Mouse (Mus musculus) CD8-positive naive resting alpha-beta T cell, adult 2 months (primary cell): ENCODE data around the gene Tsc22d3.

ENCODE experiments used
- DNase-seq, 2 experiments: peaks; one replicate each; pipeline ENCODE4 v3.0.0; 2022; ENCODE audit warnings: low read depth in 2 of 2, low spot score in 2 of 2

The Tsc22d3 gene

GRCm38 (mm10) chrX:140600410-140601109 is at the start of gene Tsc22d3:
TSS of gene Tsc22d3 (minus strand) at chrX:140600659.
- peak; percentile 48 to 59 for DNase-seq

- no peak for DNase-seq
Measured at GRCm38 (mm10) chrX:140639592-140639991, 39.1 kb upstream of the Tsc22d3 start.

DNA sequence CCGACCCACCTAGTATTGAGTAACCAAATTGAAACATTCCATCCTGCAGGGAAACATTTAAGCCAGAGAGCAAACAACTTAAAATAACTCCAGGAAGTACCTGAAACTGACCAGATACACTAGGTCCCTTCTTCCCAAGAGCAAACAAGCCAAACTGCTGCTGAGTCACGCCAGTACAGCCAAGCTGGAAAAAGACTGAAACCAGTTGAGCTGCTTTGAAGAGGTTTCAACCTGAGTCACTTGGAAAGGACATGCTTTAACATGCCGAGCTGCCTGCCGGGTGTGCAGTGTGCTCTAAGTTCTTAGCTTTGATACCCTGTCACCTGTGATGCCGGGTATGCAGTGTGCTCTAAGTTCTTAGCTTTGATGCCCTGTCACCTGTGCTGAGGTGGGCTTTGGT is 37.6 kb upstream of the Tsc22d3 start:
- DNase-seq = no peak

- no peak for DNase-seq
Measured at GRCm38 (mm10) chrX:140624875-140625594, 24.6 kb upstream of the Tsc22d3 start.

DNA sequence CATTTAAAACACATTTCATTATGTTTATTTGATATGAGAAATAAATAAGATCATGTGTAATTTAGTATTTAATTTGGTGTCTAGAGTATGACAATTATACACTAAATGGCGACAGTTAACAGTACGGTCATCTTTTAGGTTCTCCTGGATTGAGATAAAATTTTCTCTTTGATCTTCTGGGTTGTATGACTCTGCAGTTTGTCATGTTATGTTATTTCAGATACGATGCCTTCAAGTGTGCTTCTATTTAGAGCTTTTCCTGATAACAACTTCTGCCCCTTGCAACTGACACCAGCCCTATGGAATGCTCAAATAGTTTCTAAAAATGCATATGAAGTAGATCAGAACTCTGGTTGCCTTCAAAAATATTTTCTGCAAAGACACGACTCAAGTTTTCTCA is 9.5 kb upstream of the Tsc22d3 start:
- no peak for DNase-seq

GRCm38 (mm10) chrX:140601884-140602283 is 1.4 kb upstream of the Tsc22d3 start:
- no peak for DNase-seq

- DNase-seq = no peak
Measured at GRCm38 (mm10) chrX:140601311-140601710, 852 bp upstream of the Tsc22d3 start.

DNA sequence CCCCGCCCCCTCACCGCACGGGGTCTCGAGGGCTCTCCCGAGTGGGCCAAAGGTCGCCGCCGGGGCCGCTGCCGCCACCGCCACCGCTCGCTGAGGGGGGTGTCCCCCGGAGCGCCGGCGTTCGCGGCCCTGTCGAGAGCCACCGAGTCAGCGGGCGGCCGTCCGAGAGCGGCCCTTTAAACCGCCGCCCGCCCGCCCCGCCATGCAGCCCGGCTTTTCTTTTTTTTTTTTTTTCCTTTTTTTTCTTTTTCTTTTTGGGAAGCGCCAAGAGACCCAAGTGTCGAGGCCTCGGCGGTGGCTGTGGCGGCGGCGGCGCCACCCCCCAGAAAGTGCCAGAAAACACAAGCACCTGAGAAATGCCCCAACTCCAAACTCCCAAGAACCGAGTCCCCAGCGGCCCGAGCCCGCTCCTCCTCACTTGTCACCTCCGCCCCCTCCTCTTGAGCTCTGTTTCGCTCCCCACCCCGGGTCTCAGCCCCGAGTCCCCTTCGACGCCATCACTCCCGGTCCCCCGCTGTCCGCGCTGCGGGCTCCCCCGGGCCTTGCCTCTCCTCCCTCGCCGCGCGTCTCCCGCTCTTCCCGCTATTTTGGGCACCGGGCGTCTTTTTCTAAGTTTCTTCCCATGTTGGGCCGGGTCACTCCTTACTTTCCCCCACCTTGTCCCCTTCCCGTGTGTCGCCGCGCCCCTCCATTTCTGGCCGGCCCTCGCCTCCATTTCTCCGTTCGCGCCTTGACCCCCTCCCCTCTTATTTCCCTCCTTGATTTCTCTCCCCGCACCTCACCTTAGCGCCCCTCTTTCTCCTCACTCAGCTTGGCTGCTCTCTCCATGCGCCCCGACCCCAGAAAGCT is 674 bp downstream of the Tsc22d3 start:
- DNase-seq = no peak

DNA sequence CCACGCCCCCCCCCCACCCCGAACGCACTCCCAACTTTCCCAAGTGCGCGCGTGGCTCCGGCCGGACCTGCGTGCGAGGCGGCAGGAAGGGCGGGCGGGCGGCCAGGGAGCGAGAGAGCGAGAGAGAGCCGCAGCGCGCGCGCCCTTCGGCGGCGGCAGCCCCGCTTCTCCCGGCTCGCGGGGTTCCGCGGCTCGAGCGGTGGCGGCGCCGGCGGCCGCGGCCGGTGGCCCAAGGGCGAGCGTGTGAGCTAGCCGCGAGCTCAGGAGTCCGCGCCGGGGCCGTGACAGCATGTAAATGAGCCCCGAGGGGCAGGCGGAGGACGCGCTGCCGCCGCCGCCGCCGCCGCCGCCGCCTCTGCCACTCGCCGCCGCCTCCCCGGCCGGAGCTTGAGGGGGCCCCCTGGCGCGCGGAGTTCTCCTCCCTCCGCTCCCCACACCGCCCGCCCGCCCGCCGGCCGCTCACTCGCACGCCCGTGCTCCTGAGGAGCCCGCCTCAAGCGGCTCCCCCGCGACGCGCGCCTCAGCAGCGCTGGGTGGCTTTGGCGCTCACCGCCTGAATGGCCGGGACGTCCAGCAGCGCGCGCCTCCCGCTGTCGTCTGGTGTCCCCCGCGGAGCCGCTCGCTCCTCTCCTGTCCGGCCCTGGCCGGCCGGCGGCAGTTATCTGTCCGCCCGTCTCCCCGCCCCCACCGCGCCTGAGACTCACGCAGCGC is 1.5 kb downstream of the Tsc22d3 start:
- peak; percentile 11 to 35 for DNase-seq

GRCm38 (mm10) chrX:140598194-140598849 is 2.1 kb downstream of the Tsc22d3 start:
- DNase-seq = peak in 1 of 2 experiments; percentile 8

GRCm38 (mm10) chrX:140591176-140591575 is 9.3 kb downstream of the Tsc22d3 start:
- no peak for DNase-seq

DNA sequence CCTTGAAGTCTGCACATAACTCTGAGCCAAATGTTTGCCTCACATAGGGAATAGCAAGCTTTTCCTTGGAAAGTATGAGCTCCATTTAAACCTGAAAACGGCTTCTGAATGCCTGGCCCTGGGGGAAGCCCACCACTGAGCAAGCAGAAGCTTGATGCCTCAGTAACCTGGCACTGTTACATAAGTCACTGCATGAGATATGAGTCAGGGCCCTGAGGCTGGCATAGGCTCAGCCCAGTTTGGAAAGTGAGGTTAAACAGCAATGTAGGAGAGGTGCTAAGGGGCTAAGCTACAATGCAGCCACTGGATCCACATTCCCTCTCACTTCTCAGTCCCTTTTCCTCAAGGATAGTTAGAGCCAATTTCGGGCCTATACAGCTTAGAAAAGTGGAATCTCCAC is 10.3 kb downstream of the Tsc22d3 start:
- DNase-seq = no peak

DNA sequence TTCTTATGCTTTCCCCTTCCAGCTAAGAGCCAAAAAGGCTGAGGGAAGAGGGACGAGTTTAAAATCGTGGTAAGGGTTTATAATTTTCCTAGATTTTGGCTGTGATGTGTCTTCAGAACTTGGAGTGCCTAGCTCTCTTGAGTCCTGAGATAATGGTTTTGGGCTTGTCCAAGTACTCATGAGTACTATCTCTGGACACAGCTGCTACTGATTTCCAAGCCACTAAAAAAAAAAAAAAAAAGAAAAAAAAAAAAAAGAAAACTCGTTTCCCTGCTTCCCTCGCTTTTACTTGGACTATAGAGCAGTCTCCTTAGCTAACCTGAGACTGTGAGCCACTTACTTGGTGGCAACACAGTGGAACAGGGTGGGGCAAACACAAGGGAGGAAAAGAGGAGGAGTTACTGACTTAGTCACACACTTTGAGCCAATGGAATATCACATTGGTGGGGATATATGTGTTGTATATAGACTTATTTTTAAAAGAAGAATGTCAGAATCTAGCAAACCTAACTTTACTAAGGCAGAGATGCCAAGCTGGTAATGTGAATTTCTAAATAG is 11.2 kb downstream of the Tsc22d3 start:
- DNase-seq = no peak

- no peak for DNase-seq
Measured at GRCm38 (mm10) chrX:140588534-140588933, 11.9 kb downstream of the Tsc22d3 start.

- DNase-seq = no peak
Measured at GRCm38 (mm10) chrX:140580416-140580815, 20.0 kb downstream of the Tsc22d3 start.

DNA sequence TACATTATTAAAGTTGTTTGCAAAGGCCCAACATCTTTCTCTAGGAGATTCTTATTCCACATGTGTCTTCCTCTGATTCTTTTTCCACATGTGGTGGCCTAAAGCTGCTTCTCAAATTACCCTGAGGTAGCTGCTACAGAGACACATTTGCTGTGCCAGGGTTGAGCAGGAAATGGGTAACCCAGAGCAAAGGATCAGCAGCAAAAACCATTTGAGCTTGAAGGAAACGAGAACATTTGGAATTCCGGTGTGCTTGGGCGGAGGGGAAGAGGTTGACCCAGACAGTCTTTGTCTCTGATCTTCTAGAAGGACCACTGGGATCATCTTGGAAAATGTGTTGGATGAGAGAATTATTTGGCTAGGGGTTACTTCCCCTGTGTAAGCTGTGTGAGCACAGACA is 24.8 kb downstream of the Tsc22d3 start:
- DNase-seq = no peak

DNA sequence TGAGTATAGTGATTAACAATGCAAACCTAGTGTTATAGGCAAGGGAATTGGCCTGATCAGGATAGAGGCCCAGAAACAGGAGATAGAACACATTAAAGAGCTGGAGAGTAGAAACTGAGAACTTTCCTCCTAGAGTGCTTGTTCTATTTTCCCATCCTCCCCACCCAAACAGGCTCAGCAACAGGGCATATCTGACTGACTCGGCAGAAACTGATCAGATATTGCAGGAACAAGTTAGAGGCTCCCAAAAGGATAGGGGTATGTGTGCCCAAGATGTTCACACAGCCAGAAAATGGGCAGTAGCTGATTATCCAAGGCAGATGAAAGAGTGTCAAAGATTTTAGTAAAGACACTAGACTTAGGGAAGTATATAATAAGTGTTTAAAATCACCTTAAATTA is 25.3 kb downstream of the Tsc22d3 start:
- no peak for DNase-seq

- no peak for DNase-seq
Measured at GRCm38 (mm10) chrX:140572702-140573338, 27.6 kb downstream of the Tsc22d3 start.

- no peak for DNase-seq
Measured at GRCm38 (mm10) chrX:140569595-140569994, 30.9 kb downstream of the Tsc22d3 start.
